Mouse (Mus musculus) left cerebral cortex, postnatal 25 days (tissue): ENCODE measurements around the gene Stx4a. TPM values are rescaled to one million over a fixed set of nuclear protein-coding genes. Genes with fewer than 3 reads are reported as not detected.

Experiments used
- DNase-seq, 2 experiments: peaks; one replicate each; pipeline ENCODE4 v3.0.0; 2022; ENCODE audit warnings: low spot score in 2 of 2, mixed read lengths in 1 of 2
- intact Hi-C: fragments of 180-260 bp; cut with DNase I; formaldehyde crosslinking; loops from one replicate; pipeline ENCODE4 v1.15.1; 2025
- total RNA-seq, 2 experiments: library from RNA; stranded (reverse); gene quantifications; 2 replicates each; pipeline ENCODE4 v1.2.3; 2021

Stx4a gene
- total RNA-seq, 2 experiments from 2014 or later: 70.5 to 76.0 TPM

GRCm38 (mm10) chr7:127849973-127850875, 26.1 kb downstream of the Stx4a start:
- intact Hi-C loops: no loop called here
- no peak for DNase-seq

GRCm38 (mm10) chr7:127850906-127851305, 26.8 kb downstream of the Stx4a start:
- intact Hi-C loops: no loop called here

GRCm38 (mm10) chr7:127858258-127858657, 34.2 kb downstream of the Stx4a start:
- intact Hi-C loops: no loop called here
- no peak for DNase-seq

More at GRCm38 (mm10) chr7:127850906-127851305, 26.8 kb downstream of the Stx4a start:
- no peak for DNase-seq

GRCm38 (mm10) chr7:127866434-127866833, 42.3 kb downstream of the Stx4a start:
- intact Hi-C loops: no loop called here
- DNase-seq: no peak

GRCm38 (mm10) chr7:127867641-127868040, 43.5 kb downstream of the Stx4a start:
- intact Hi-C loops: no loop called here
- DNase-seq: no peak

GRCm38 (mm10) chr7:127869149-127869810, 45.2 kb downstream of the Stx4a start:
- intact Hi-C loops: no loop called here
- peak; percentile 24 to 81 for DNase-seq

GRCm38 (mm10) chr7:127870136-127870821, 46.2 kb downstream of the Stx4a start:
- intact Hi-C loops: no loop called here
- no peak for DNase-seq

GRCm38 (mm10) chr7:127874812-127875626, 50.9 kb downstream of the Stx4a start:
- intact Hi-C loops: loop anchor here (1.0 to 5.0 kb wide), 2 partner anchors 53 to 98 kb away; partner anchors contain the start of genes Stx1b and Stx4a
- DNase-seq: no peak

GRCm38 (mm10) chr7:127875627-127876001, 51.5 kb downstream of the Stx4a start:
- DNase-seq: peak; percentile 96
- intact Hi-C loops: loop anchor here (1.0 to 5.0 kb wide), 4 partner anchors 19 to 98 kb away; partner anchors contain the start of genes Gm21974, Stx1b, Stx4a and Vkorc1

- DNase-seq: peak; percentile 76 to 80
- intact Hi-C loops: loop anchor here (1.0 to 5.0 kb wide), 3 partner anchors 19 to 54 kb away; partner anchors contain the start of genes Gm21974, Stx1b, Stx4a and Vkorc1
Measured at GRCm38 (mm10) chr7:127876041-127876466, 52.0 kb downstream of the Stx4a start, which contains the start of gene Zfp646. Gene Zfp646, plus strand, starts transcription at chr7:127876221.

GRCm38 (mm10) chr7:127876467-127877348, 52.6 kb downstream of the Stx4a start, which contains the start of gene Zfp668:
Gene Zfp668, minus strand, starts transcription at chr7:127876828.
- DNase-seq: peak; percentile 93 to 94
- intact Hi-C loops: loop anchor here (1.0 to 5.0 kb wide), 3 partner anchors 18 to 54 kb away; partner anchors contain the start of genes Gm21974, Stx1b, Stx4a and Vkorc1

- DNase-seq: no peak
- intact Hi-C loops: loop anchor here (5.0 kb wide), 1 partner anchor 57 kb away; the partner anchor contains the start of genes Stx1b and Stx4a
Measured at GRCm38 (mm10) chr7:127879301-127879700, 55.2 kb downstream of the Stx4a start.

GRCm38 (mm10) chr7:127880431-127880830, 56.3 kb downstream of the Stx4a start:
- no peak for DNase-seq
- intact Hi-C loops: no loop called here

- DNase-seq: peak in 1 of 2 experiments; percentile 28
- intact Hi-C loops: no loop called here
Measured at GRCm38 (mm10) chr7:127885951-127886350, 61.9 kb downstream of the Stx4a start.

- DNase-seq: no peak
- intact Hi-C loops: no loop called here
Measured at GRCm38 (mm10) chr7:127886551-127886950, 62.5 kb downstream of the Stx4a start.

GRCm38 (mm10) chr7:127887191-127887590, 63.1 kb downstream of the Stx4a start:
- no peak for DNase-seq

GRCm38 (mm10) chr7:127887781-127888180, 63.7 kb downstream of the Stx4a start:
- intact Hi-C loops: no loop called here
- no peak for DNase-seq

More at GRCm38 (mm10) chr7:127887191-127887590, 63.1 kb downstream of the Stx4a start:
- intact Hi-C loops: no loop called here

- no peak for DNase-seq
- intact Hi-C loops: no loop called here
Measured at GRCm38 (mm10) chr7:127888821-127889220, 64.7 kb downstream of the Stx4a start.
